Mouse (Mus musculus) macrophage (primary cell): ENCODE data around the gene Bcl6. TPM values are rescaled to one million over a fixed set of nuclear protein-coding genes. Genes with fewer than 3 reads are reported as not detected.

ENCODE experiments used
- H3K27ac ChIP-seq: fragments of 350-480 bp; formaldehyde crosslinking; 2 replicates; pipeline ENCODE4 v1.9.0; 2021
- H3K36me3 ChIP-seq: fragments of 350-480 bp; formaldehyde crosslinking; 2 replicates; pipeline ENCODE4 v1.9.0; 2021; ENCODE audit errors: inconsistent target
- H3K4me3 ChIP-seq: fragments of 350-480 bp; formaldehyde crosslinking; 2 replicates; pipeline ENCODE4 v1.9.0; 2021; ENCODE audit errors: inconsistent target
- H3K79me2 ChIP-seq: fragments of 350-480 bp; formaldehyde crosslinking; 2 replicates; pipeline ENCODE4 v1.9.0; 2021; ENCODE audit errors: inconsistent target
- WGBS: methylation state at CpG from one replicate; pipeline ENCODE4 v1.1.7; 2026; ENCODE audit warnings: inconsistent platforms; ENCODE audit not compliant: missing documents; 5-methylcytosine and 5-hydroxymethylcytosine counted together
- polyA plus RNA-seq: library from polyadenylated mRNA; stranded (reverse); fragments of 250-400 nt; gene quantifications from 3 replicates; pipeline ENCODE4 v1.2.4, GENCODE M21; 2018; ENCODE audit warnings: inconsistent platforms
- total RNA-seq, 78 experiments: library from RNA; depleted of rRNA; stranded (reverse); fragments of 250-400 nt; gene quantifications; 1 replicate in 9 of 78; 2 replicates in 24 of 78; 3 replicates in 43 of 78; 4 replicates in 2 of 78; pipeline ENCODE4 v1.2.4; 2018; ENCODE audit warnings: inconsistent platforms in 56 of 78

The Bcl6 gene
- total RNA-seq (2018; cell fraction: chromatin; rRNA removed): 100 to 1,000 TPM in 6 of 26 experiments, 10 to 100 TPM in 20; 33.1 to 151 (median 74.7) TPM
- 10 to 100 TPM; 21.2 to 66.1 (median 30.9) TPM for total RNA-seq (2018; cell fraction: cytosol; rRNA removed)
- 100 to 1,000 TPM in 8 of 26 experiments, 10 to 100 TPM in 18; 32.3 to 131 (median 80.4) TPM for total RNA-seq (2018; cell fraction: nucleus; rRNA removed)
- polyA plus RNA-seq: 17.7 to 34.4 TPM (median 23.6 TPM) in 3 replicates

- peak within 1 kb of the TSS; percentile 83 for H3K4me3 ChIP-seq
- H3K79me2 ChIP-seq: peaks cover 33% of the 10 kb centered on the region
- WGBS: under 1% methylated on average over 68 of the region's 68 CpGs
- H3K36me3 ChIP-seq: no peaks in the 10 kb centered on the region
- H3K27ac ChIP-seq: peak within 1 kb of the TSS; percentile 84
These were observed at the start of gene Bcl6, which contains the start of gene Gm37419 for GRCm38 (mm10) chr16:23988466-23989208. Bcl6 (minus strand) TSS chr16:23988852. Gm37419 (plus strand) TSS chr16:23988482.

DNA sequence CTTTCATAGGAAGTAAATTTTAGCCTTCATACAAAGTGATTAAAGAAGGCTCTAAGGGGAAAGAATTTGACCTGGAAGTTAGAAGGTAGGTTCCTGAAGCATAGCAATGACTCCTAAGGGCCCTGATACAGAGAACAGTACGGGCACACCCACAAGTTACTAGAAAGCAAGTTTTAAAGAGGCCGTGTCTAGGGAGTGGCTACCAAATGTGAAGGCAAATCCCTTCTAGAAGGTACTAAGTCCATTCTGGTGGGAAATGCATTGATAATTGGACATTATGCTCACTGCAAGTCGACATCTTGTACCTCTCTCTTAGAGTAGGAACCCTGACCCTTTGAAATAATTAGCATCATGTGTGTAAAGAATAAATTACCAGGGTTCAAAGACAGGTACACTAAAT, 47.7 kb upstream of the Bcl6 start:
- no peak overlapping the region for H3K27ac ChIP-seq
- no peaks in the 10 kb centered on the region for H3K36me3 ChIP-seq
- H3K4me3 ChIP-seq: no peak overlapping the region
- H3K79me2 ChIP-seq: no peaks in the 10 kb centered on the region
- 98% methylated on average over 3 of the region's 3 CpGs for WGBS

GRCm38 (mm10) chr16:24035767-24036166, 47.1 kb upstream of the Bcl6 start:
- Histone ChIP-seq H3K4me3 (no peak overlapping the region), H3K36me3 (no peaks in the 10 kb centered on the region), H3K27ac (no peak overlapping the region), H3K79me2 (no peaks in the 10 kb centered on the region)

DNA sequence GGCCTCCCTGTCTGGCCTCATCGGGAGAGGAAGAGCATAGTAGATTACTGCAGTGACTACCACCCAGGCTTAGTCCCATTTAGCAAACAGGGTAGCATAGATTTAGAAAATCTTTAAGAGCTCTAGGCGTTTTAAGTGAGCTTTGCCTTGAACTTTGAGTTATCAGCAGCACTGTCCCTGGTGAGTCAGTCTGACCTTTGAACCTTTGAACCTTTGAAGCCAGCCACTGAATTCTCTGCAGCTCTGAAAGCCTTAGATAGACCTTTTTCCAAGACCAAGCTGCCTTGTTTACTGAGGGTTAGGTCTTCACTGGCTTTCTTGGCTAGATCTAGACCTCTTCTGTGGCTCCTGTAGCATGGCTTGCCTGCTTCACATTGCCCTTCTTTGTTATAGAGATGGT, 45.8 kb upstream of the Bcl6 start:
- no peaks in the 10 kb centered on the region for H3K36me3 ChIP-seq
- H3K79me2 ChIP-seq: no peaks in the 10 kb centered on the region
- H3K4me3 ChIP-seq: no peak overlapping the region
- H3K27ac ChIP-seq: no peak overlapping the region
- 86% methylated on average over 2 of the region's 2 CpGs for WGBS

GRCm38 (mm10) chr16:24033259-24033658, 44.6 kb upstream of the Bcl6 start:
- 91% methylated on average over 4 of the region's 5 CpGs for WGBS
- Histone ChIP-seq H3K27ac (no peak overlapping the region), H3K4me3 (no peak overlapping the region), H3K79me2 (no peaks in the 10 kb centered on the region), H3K36me3 (no peaks in the 10 kb centered on the region)

DNA sequence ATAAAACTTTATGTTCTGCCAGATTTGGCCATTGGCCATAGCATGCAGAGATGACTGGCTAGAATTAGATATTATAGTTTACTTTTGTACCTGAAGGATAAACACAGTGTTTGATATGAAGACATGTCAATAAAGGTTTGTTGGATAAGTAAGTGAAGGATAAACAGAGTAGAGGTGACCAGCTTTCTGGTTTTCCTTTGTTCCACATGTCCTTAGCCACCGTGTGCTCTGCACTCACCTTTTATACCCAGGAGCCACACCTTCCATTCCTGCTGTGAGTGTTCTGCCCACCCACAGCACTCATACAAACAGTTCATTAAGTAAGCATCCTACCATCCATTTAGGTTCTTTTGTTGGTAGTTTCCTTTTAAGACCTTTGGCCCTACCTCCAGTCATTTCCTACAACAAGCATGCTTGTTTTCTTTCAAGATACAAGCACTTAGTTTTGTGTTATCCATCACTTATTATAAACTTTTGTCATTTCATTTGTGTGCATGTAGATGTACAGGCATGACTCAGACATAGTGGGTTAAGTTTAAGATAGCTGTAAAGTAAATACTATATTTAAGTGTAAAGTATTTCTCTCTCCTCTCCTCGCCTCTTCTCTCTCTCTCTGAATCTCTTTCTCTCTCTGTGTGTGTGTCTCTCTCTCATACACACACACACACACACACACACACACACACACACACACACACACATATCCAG, 41.5 kb upstream of the Bcl6 start:
- 97% methylated on average over 2 of the region's 2 CpGs for WGBS
- Histone ChIP-seq H3K36me3 (no peaks in the 10 kb centered on the region), H3K27ac (no peak overlapping the region), H3K79me2 (no peaks in the 10 kb centered on the region), H3K4me3 (no peak overlapping the region)

- no peak overlapping the region for H3K4me3 ChIP-seq
- H3K79me2 ChIP-seq: no peaks in the 10 kb centered on the region
- H3K27ac ChIP-seq: no peak overlapping the region
- WGBS: 85% methylated on average over 7 of the region's 7 CpGs
- no peaks in the 10 kb centered on the region for H3K36me3 ChIP-seq
These were observed 36.8 kb upstream of the Bcl6 start for GRCm38 (mm10) chr16:24025442-24025841.

- H3K36me3 ChIP-seq: no peaks in the 10 kb centered on the region
- H3K79me2 ChIP-seq: no peaks in the 10 kb centered on the region
- H3K4me3 ChIP-seq: no peak overlapping the region
- WGBS: 89% methylated on average over 4 of the region's 4 CpGs
- no peak overlapping the region for H3K27ac ChIP-seq
These were observed 34.0 kb upstream of the Bcl6 start for GRCm38 (mm10) chr16:24022605-24023004.

DNA sequence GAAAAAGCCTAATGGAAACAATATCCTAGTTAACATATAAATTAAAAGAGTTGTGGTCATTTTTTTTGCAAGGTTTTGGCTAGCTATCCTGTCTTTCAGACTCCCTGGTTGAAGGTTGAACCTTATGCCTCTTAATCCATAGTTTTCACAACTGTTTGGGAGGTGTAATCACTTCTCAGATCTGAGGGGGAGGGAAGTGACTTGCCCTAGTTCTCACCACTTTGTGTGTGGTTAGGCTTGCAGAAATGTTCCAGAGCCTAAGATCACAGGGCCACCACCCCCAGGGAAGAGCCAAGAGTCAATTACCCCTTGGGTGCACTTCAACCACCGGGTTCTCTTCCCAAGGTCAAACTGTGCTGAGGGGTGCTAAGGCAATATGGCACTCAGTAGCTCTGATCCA, 33.1 kb upstream of the Bcl6 start:
- H3K4me3 ChIP-seq: no peak overlapping the region
- H3K79me2 ChIP-seq: no peaks in the 10 kb centered on the region
- no peak overlapping the region for H3K27ac ChIP-seq
- H3K36me3 ChIP-seq: no peaks in the 10 kb centered on the region
- WGBS: 80% methylated on average over 1 of the region's 1 CpGs

GRCm38 (mm10) chr16:24016742-24017141, 28.1 kb upstream of the Bcl6 start:
- WGBS: 48% methylated on average over 5 of the region's 5 CpGs
- no peak overlapping the region for H3K27ac ChIP-seq
- H3K4me3 ChIP-seq: no peak overlapping the region
- H3K36me3 ChIP-seq: no peaks in the 10 kb centered on the region
- no peaks in the 10 kb centered on the region for H3K79me2 ChIP-seq

DNA sequence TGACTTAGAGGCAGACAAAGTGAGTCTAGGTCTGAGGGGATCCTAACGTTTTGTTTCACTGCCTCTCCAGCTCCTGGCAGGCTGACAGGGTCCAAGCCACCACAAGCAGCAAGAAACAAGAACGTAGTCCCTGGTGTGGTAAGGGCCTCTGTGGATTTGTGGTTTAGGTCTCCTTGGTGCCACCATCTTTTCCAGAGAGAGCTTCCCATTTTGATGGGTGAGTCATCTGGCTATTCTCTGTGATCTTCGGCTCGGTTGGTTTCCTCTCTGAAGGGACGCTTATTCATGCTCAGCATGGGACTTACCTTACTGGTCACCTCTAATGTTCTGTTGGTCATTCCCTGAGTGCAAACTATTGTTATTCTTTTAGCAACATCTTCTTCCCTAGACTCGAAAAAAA, 27.6 kb upstream of the Bcl6 start:
- 17% methylated on average over 6 of the region's 6 CpGs for WGBS
- no peak overlapping the region for H3K4me3 ChIP-seq
- H3K36me3 ChIP-seq: no peaks in the 10 kb centered on the region
- no peaks in the 10 kb centered on the region for H3K79me2 ChIP-seq
- H3K27ac ChIP-seq: no peak overlapping the region

- Histone ChIP-seq H3K27ac (no peak overlapping the region), H3K36me3 (no peaks in the 10 kb centered on the region), H3K79me2 (no peaks in the 10 kb centered on the region), H3K4me3 (no peak overlapping the region)
- WGBS: 95% methylated on average over 3 of the region's 3 CpGs
These were observed 25.7 kb upstream of the Bcl6 start for GRCm38 (mm10) chr16:24014378-24014777.

DNA sequence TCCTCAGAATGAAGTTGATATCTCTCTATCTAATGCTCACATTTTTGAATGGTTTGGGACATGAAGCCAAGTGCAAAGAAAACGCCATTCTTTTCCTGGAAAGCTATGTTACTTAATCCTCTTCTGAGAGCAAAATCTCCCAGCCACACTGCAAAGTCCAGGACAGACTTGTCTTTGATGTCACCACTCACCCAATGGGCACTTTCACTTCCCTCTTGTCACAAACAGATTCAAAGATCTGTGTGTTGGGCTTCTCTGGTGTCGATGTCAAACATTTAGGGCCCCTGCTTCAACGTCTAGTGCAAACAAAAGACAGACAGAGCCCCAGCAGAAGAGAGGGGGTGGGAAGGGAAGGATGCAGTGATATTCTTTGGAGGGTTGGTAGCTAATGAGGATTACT, 23.4 kb upstream of the Bcl6 start:
- 0% methylated on average over 3 of the region's 3 CpGs for WGBS
- H3K79me2 ChIP-seq: no peaks in the 10 kb centered on the region
- H3K27ac ChIP-seq: no peak overlapping the region
- no peak overlapping the region for H3K4me3 ChIP-seq
- H3K36me3 ChIP-seq: no peaks in the 10 kb centered on the region

DNA sequence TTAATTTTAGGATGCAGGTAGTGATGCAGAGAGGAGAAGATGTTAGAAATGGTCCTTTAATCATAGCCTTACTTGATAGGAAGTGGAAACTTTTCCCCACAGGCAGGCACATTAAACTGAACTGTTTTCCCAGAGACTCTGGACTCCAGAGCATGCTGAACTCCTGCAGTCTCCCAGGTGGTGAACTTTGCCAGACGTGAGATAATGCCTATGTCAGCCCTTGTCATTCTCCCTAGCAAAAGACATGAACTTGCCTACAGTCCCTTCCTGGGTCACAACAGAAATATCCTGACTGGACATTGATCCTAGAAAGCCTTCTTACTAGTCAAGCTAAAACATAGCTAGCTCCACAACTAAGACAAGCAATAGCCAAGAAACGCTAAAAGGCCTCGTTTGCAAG, 22.7 kb upstream of the Bcl6 start:
- H3K4me3 ChIP-seq: no peak overlapping the region
- H3K79me2 ChIP-seq: no peaks in the 10 kb centered on the region
- H3K36me3 ChIP-seq: no peaks in the 10 kb centered on the region
- H3K27ac ChIP-seq: no peak overlapping the region
- 94% methylated on average over 3 of the region's 3 CpGs for WGBS

DNA sequence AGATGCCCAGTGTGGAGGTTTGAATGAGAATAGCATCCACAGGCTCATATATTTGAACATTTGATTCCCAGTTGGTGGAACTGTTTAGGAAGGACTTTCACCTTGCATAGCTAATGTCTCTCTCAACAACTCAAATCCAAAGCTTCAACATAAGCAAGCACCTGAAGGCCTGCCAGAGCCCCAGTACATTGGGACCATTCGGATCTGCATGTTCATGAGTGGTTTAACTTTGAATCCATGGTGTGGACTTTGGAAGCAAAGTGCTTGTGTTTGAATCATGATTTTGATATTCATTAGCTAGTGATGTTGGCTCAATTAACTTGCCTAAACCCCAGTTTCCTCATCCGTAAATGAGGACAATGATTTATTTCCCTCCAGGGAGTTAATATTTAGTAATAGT, 21.2 kb upstream of the Bcl6 start:
- no peak overlapping the region for H3K4me3 ChIP-seq
- no peaks in the 10 kb centered on the region for H3K79me2 ChIP-seq
- WGBS: 83% methylated on average over 2 of the region's 2 CpGs
- no peak overlapping the region for H3K27ac ChIP-seq
- H3K36me3 ChIP-seq: no peaks in the 10 kb centered on the region
